Mouse (Mus musculus) B cell, adult 62 days (primary cell): Measurements from ENCODE around the gene Slc35c2. TPM values are rescaled to one million over a fixed set of nuclear protein-coding genes. Genes with fewer than 3 reads are reported as not detected.

Source experiments
- total RNA-seq: library from RNA; stranded (reverse); gene quantifications from 4 replicates; pipeline ENCODE4 v1.2.4, GENCODE M21; 2023

The Slc35c2 gene
- 58.2 to 69.5 TPM (median 66.8 TPM) in 4 replicates for total RNA-seq

GRCm38 (mm10) chr2:165287202-165287984 is at the start of gene Slc35c2:
Gene Slc35c2, minus strand, starts transcription at chr2:165287869.

DNA sequence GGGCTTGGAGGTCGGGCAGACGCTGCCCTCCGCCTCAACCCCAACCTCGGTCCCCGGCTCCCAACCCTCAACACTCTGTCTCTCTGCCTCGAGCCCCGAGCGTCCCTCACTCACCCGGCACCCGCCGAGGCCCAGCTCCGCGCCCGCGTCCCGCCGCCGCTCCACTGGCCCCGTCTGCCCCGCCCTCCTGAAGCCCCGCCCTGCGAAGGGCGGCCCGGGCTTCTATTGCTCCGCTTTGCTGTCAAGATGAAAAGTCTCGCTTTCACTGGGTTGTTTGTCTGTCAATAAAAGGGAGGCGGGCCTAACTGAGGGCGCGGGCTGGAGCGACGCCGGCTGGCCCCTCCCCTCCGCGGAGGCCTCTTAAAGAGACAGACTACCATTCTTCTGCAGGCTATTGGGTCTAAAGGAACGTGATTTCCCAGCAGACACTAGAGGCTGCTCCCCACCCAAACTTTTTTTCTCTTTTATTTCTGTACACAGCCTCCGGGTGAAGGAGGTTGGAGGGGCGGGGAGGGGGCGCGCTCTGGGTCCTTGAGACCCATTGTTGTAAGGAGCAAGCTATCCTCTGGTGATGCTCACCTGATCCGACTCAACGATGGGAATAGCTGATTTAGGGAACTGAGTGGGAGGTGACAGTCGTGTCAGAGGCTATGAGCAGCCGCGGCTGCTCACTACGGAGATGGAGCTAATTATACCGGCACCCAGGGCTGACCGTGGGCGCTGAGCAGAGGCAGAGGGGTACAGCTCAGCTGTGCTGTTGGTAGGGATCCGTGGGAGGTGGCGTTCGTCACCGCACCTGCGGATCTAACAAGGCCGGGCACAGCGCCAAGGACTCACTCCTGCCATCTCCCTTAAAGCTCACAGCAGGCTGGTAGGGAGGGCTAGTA is 38.9 kb upstream of the Slc35c2 start, which contains the start of gene Elmo2:
Gene Elmo2, minus strand, starts transcription at position 176 of the 887 bp plus-strand sequence.

GRCm38 (mm10) chr2:165234613-165235291 is 52.9 kb downstream of the Slc35c2 start, which contains the start of gene Cdh22:
Gene Cdh22, minus strand, starts transcription at chr2:165234853.

Other genes with a start within 250 kb of the Slc35c2 start
- gene Cd40, start 232.2 kb downstream of the Slc35c2 start, total RNA-seq = 166 to 186 TPM (median 173 TPM) in 4 replicates
- gene 1700025C18Rik, start 197.1 kb downstream of the Slc35c2 start, total RNA-seq = not detected in 4 replicates
- gene Cdh22, start 53.0 kb downstream of the Slc35c2 start, total RNA-seq = not detected in 4 replicates
- gene Elmo2, start 38.6 kb upstream of the Slc35c2 start, total RNA-seq = 31.2 to 37.6 TPM (median 35.5 TPM) in 4 replicates
- not detected in 4 replicates for gene Zfp663, start 80.9 kb upstream of the Slc35c2 start, total RNA-seq
- gene Zfp334, start 100.4 kb upstream of the Slc35c2 start, total RNA-seq = 0.09 TPM in 1 of 4 replicates, not detected in the others
- gene Ocstamp, start 112.5 kb upstream of the Slc35c2 start, total RNA-seq = not detected in 4 replicates
- not detected in 4 replicates for gene Slc13a3, start 185.4 kb upstream of the Slc35c2 start, total RNA-seq
- 12.5 to 18.8 TPM (median 15.6 TPM) in 4 replicates for gene Trp53rka, start 205.5 kb upstream of the Slc35c2 start, total RNA-seq
- gene Slc2a10, start 215.9 kb upstream of the Slc35c2 start, total RNA-seq = not detected in 4 replicates